In genomic region chr3:126659832-126660564, GRCm38 (mm10) we compare ENCODE assay signal across 12 mouse cellular contexts.
A peak's percentile ranks its signal among the peaks of the same experiment; 100 is the strongest.
DNase-seq lines count a peak whose midpoint lies in the region; ATAC-seq lines count a peak whose summit lies in the region.
"Had no signal": no experiment of that assay in that cellular context is flagged by ENCODE, and none has a peak within 500 bp of the region (broad histone marks: within the 10 kb centered on the region; RNA-seq: fewer than 3 reads in every experiment).

No protein-coding gene starts in this region.

- intact Hi-C loops in heart, postnatal 36 days (cut with DNase I), result no loop called here

- H3K4me3 ChIP-seq in heart, embryonic 15.5 days, result no peak overlapping the region
- H3K4me3 ChIP-seq in kidney, embryonic 16.5 days (ENCODE audit: low read length), result no peak overlapping the region
- no peak overlapping the region for H3K4me3 ChIP-seq in midbrain, embryonic 14.5 days (replicated peaks; ENCODE audit: low read depth, low read length)
- H3K4me3 ChIP-seq: liver, embryonic 15.5 days; midbrain, embryonic 13.5 days had no signal

- H3K36me3 ChIP-seq in heart, embryonic 15.5 days, result no peaks in the 10 kb centered on the region
- H3K36me3 ChIP-seq in kidney, embryonic 16.5 days (ENCODE audit: insufficient read depth, low read length), result no peaks in the 10 kb centered on the region
- no peaks in the 10 kb centered on the region for H3K36me3 ChIP-seq in midbrain, embryonic 14.5 days (ENCODE audit: control insufficient read depth, insufficient read depth, low read length)
- H3K36me3 ChIP-seq: liver, embryonic 15.5 days; midbrain, embryonic 13.5 days had no signal

- no peak for ATAC-seq in heart, embryonic 15.5 days (replicated peaks; ENCODE audit: insufficient number of reproducible peaks, insufficient read depth, low FRiP score, low read depth)
- ATAC-seq in kidney, embryonic 16.5 days (ENCODE audit: low FRiP score, low TSS enrichment), result peak; percentile 89
- no peak for ATAC-seq in midbrain, embryonic 14.5 days (ENCODE audit: low FRiP score, low TSS enrichment)
- ATAC-seq: midbrain, embryonic 13.5 days had no signal

- WGBS in heart, embryonic 15.5 days, result 38% methylated on average over 8 of the region's 8 CpGs
- 75% methylated on average over 8 of the region's 8 CpGs for WGBS in kidney, embryonic 16.5 days
- WGBS in midbrain, embryonic 14.5 days, result 80% methylated on average over 8 of the region's 8 CpGs

- peaks cover 63% of the 10 kb centered on the region for H3K4me1 ChIP-seq in heart, embryonic 15.5 days (replicated peaks)
- H3K4me1 ChIP-seq in kidney, embryonic 16.5 days (ENCODE audit: insufficient read depth, low read length), result peaks cover 15% of the 10 kb centered on the region
- no peaks in the 10 kb centered on the region for H3K4me1 ChIP-seq in midbrain, embryonic 14.5 days (ENCODE audit: control insufficient read depth, insufficient read depth, low read length)
- H3K4me1 ChIP-seq: liver, embryonic 15.5 days had no signal

- no peaks in the 10 kb centered on the region for H3K9me3 ChIP-seq in heart, embryonic 15.5 days (replicated peaks)
- no peaks in the 10 kb centered on the region for H3K9me3 ChIP-seq in kidney, embryonic 16.5 days (ENCODE audit: low read length)
- no peaks in the 10 kb centered on the region for H3K9me3 ChIP-seq in midbrain, embryonic 14.5 days (ENCODE audit: control insufficient read depth, low read length)
- H3K9me3 ChIP-seq: liver, embryonic 15.5 days; midbrain, embryonic 13.5 days had no signal

- H3K27ac ChIP-seq in heart, embryonic 15.5 days, result peak overlapping the region; percentile 88
- peak overlapping the region; percentile 80 for H3K27ac ChIP-seq in kidney, embryonic 16.5 days (ENCODE audit: low read length)
- H3K27ac ChIP-seq in midbrain, embryonic 14.5 days (replicated peaks; ENCODE audit: low read depth, low read length), result no peak overlapping the region
- H3K27ac ChIP-seq: liver, embryonic 15.5 days; midbrain, embryonic 13.5 days had no signal

- no peak overlapping the region for H3K4me2 ChIP-seq in heart, embryonic 15.5 days
- H3K4me2 ChIP-seq in kidney, embryonic 16.5 days (replicated peaks; ENCODE audit: low read depth, low read length), result no peak overlapping the region
- no peak overlapping the region for H3K4me2 ChIP-seq in midbrain, embryonic 14.5 days (ENCODE audit: low read length)
- H3K4me2 ChIP-seq: liver, embryonic 15.5 days; midbrain, embryonic 13.5 days had no signal

- no peak for DNase-seq in heart, postnatal 36 days
- DNase-seq in thymus, postnatal 0 days (ENCODE audit: low spot score), result peak; percentile 31
- DNase-seq in thymus, postnatal 14 days, result no peak
- no peak for DNase-seq in midbrain, embryonic 14.5 days
- no peak for DNase-seq in right cerebral cortex, postnatal 25 days
- DNase-seq in cerebellum, postnatal 36 days, result no peak
- DNase-seq: cerebellum, postnatal 25 days; right cerebral cortex, postnatal 4 days had no signal

- H3K27me3 ChIP-seq in heart, embryonic 15.5 days, result no peaks in the 10 kb centered on the region
- H3K27me3 ChIP-seq in kidney, embryonic 16.5 days (ENCODE audit: insufficient read depth, low read length), result no peaks in the 10 kb centered on the region
- H3K27me3 ChIP-seq in midbrain, embryonic 14.5 days (ENCODE audit: control insufficient read depth, insufficient read depth, low read length), result no peaks in the 10 kb centered on the region
- H3K27me3 ChIP-seq: liver, embryonic 15.5 days; midbrain, embryonic 13.5 days had no signal

- H3K9ac ChIP-seq in heart, embryonic 15.5 days, result no peak overlapping the region
- H3K9ac ChIP-seq in kidney, embryonic 16.5 days (replicated peaks; ENCODE audit: low read length), result no peak overlapping the region
- no peak overlapping the region for H3K9ac ChIP-seq in midbrain, embryonic 14.5 days (replicated peaks; ENCODE audit: low read length)
- H3K9ac ChIP-seq: liver, embryonic 15.5 days; midbrain, embryonic 13.5 days had no signal
